Mouse (Mus musculus) forebrain, embryonic 13.5 days (tissue): ENCODE results near the gene Qars. TPM values are rescaled to one million over a fixed set of nuclear protein-coding genes. Genes with fewer than 3 reads are reported as not detected.
A peak's percentile ranks its signal among the peaks of the same experiment; 100 is the strongest.

ENCODE experiments used
- ATAC-seq: fragments of 200-750 bp; cut with Nextera tagmentation; 2 replicates; pipeline ENCODE4 v1.8.0; 2017
- H3K27ac ChIP-seq: fragments of 300-500 bp; sonication (generic); 2 replicates; pipeline ENCODE4 v1.5.1; 2015; ENCODE audit warnings: inconsistent platforms, mild to moderate bottlenecking, moderate library complexity
- H3K27me3 ChIP-seq: fragments of 300-500 bp; sonication (generic); 2 replicates; pipeline ENCODE4 v1.6.1; 2015; ENCODE audit warnings: mild to moderate bottlenecking, inconsistent platforms
- H3K36me3 ChIP-seq: fragments of 300-500 bp; sonication (generic); 2 replicates; pipeline ENCODE4 v1.6.1; 2015; ENCODE audit warnings: mild to moderate bottlenecking, inconsistent platforms; ENCODE audit not compliant: poor library complexity, severe bottlenecking
- H3K4me1 ChIP-seq: fragments of 300-500 bp; sonication (generic); 2 replicates; pipeline ENCODE4 v1.6.1; 2015; ENCODE audit warnings: inconsistent platforms
- H3K4me2 ChIP-seq: fragments of 300-500 bp; sonication (generic); 2 replicates; pipeline ENCODE4 v1.6.1; 2015; ENCODE audit warnings: inconsistent platforms, mild to moderate bottlenecking, moderate library complexity
- H3K4me3 ChIP-seq: fragments of 300-500 bp; sonication (generic); 2 replicates; pipeline ENCODE4 v1.5.1; 2015; ENCODE audit warnings: mild to moderate bottlenecking, inconsistent platforms
- H3K9ac ChIP-seq: fragments of 300-500 bp; sonication (generic); 2 replicates; pipeline ENCODE4 v1.6.1; 2015; ENCODE audit warnings: mild to moderate bottlenecking, inconsistent platforms
- H3K9me3 ChIP-seq: fragments of 300-500 bp; sonication (generic); replicated peaks from 2 replicates; pipeline ENCODE4 v1.6.1; 2016; ENCODE audit warnings: inconsistent platforms
- WGBS: fragments of 180-500 bp; shearing (Covaris S2); methylation state at CpG from one replicate; pipeline ENCODE4 v1.1.7; 2015; 5-methylcytosine and 5-hydroxymethylcytosine counted together
- polyA plus RNA-seq: library from polyadenylated mRNA; unstranded; fragments of >200 nt; fragmentation: Nextera tagmentation; extraction: Ambion mirVana; gene quantifications from 2 replicates; pipeline ENCODE4 v1.2.1, GENCODE M21; 2015

Gene Qars
- polyA plus RNA-seq, 1 experiment from 2014 or later = 80.4 TPM

DNA sequence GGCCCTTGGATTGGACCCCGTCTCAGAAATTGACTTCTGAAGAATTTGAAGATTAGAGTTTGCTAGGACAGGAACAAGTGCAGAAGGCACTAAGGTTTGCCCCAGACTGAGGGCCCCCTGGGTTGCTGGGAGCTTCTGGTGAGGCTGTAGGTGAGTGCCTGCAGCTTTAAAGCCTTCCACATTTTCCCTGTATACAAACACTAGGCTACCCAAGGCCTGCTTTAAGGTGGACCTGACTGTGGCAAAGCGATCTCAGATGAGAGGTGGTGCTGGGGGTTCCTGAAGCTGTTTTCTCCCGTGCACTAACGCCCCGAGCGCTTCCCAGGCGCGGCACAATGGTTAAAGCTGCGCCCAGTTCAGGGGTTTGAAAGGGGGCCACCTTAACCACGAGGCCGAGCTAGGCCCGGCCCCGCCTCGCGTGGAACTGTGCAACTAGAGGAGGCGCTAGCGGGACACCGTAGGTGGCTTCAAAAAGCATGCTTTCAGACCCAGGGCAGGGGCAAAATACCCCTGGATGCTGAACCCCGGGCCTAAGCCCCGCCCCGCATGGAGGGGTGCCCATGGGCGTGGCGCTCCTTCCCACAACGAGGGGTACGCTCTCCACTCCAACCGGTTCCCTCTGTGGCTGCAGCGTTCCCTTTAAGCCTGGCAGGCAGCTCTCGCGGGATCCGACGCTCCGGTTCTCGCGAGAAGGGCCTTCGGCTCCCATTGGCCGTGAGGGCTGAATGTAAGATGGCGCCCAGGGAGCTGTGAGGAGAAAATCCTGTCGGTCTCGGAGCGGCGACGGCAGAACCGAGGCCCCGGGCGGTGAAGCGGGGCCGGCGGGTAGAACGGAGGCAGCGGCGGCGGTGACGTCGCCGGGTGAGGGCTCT, 9.1 kb downstream of the Qars start, which contains the start of gene Qrich1:
Qrich1 (plus strand) TSS at position 427 of the 872 bp plus-strand sequence.
- peak within 1 kb of the TSS; percentile 93 for H3K9ac ChIP-seq
- H3K9me3 ChIP-seq = no peaks in the 10 kb centered on the region
- H3K27ac ChIP-seq = peak within 1 kb of the TSS; percentile 99
- H3K36me3 ChIP-seq = peaks cover 50% of the 10 kb centered on the region
- peak within 1 kb of the TSS; percentile 97 for H3K4me3 ChIP-seq
- H3K4me2 ChIP-seq = peak within 1 kb of the TSS; percentile 82
- peaks cover 34% of the 10 kb centered on the region for H3K4me1 ChIP-seq
- peak; percentile 98 for ATAC-seq
- WGBS = 1% methylated on average over 55 of the region's 55 CpGs
- H3K27me3 ChIP-seq = no peaks in the 10 kb centered on the region

DNA sequence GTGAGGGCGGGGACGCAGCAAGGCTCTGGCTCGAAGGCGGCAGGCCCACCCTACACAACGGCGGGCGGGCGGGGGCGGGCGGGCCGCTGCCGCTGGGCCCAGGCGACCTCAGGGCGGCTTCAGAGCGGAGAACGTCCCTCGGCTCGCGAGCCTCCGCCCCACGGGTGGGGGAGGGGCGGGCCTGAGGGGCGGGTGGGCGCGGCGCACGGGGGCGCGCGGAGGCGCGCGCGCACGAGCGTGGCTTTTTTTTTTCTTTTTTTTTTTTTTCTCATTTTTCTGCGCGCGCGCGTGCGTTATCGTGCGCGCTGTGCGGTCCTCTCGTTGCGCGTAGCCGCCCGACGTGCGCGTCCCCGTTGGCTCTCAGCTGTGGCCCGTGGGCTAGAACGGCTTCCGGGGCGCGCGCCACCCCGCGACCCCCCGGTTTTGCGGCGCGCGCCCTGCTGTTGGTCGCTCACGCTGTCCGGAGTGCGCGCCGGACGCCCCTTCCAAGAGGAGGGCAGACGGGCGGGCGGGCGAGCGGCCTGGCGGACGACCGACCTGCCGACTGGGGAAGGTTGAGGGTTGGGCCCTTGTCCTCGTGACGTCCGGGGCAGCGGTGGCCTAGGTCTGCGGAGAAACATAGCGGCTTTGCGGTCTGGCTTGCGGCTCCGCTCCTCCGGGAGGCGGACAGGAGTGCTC, 9.9 kb downstream of the Qars start:
- no peaks in the 10 kb centered on the region for H3K9me3 ChIP-seq
- H3K4me1 ChIP-seq = peaks cover 41% of the 10 kb centered on the region
- 0% methylated on average over 60 of the region's 95 CpGs for WGBS
- H3K27me3 ChIP-seq = no peaks in the 10 kb centered on the region
- peak overlapping the region; percentile 82 for H3K4me2 ChIP-seq
- H3K9ac ChIP-seq = peak overlapping the region; percentile 93
- peak overlapping the region; percentile 99 for H3K27ac ChIP-seq
- peak; percentile 82 for ATAC-seq
- peak overlapping the region; percentile 97 for H3K4me3 ChIP-seq
- H3K36me3 ChIP-seq = peaks cover 43% of the 10 kb centered on the region

DNA sequence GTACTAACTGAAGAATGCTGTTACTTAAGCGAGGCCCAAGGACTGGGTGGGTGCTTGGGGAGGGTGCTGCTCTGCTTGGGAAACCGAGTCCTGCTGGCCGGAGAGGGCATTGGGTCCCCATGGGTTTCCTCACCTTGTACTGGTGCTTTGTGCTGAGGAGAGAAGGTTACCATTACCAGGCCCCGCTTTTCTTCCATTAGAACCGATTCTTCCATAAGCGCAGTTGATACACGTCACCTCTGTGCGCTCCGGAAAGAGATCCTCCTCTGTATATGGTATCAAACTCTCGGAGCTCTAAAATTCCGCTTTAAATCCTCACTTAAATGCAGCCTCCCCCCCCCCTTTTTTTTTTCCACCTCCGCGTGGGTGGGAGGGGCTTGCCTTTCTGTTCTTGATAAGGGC, 10.4 kb downstream of the Qars start:
- Histone ChIP-seq H3K9me3 (no peaks in the 10 kb centered on the region), H3K27ac (peak overlapping the region; percentile 99), H3K9ac (peak overlapping the region; percentile 93), H3K4me2 (peak overlapping the region; percentile 82), H3K4me1 (peaks cover 41% of the 10 kb centered on the region), H3K27me3 (no peaks in the 10 kb centered on the region), H3K36me3 (peaks cover 37% of the 10 kb centered on the region), H3K4me3 (peak overlapping the region; percentile 97)
- no peak for ATAC-seq
- under 1% methylated on average over 13 of the region's 13 CpGs for WGBS

DNA sequence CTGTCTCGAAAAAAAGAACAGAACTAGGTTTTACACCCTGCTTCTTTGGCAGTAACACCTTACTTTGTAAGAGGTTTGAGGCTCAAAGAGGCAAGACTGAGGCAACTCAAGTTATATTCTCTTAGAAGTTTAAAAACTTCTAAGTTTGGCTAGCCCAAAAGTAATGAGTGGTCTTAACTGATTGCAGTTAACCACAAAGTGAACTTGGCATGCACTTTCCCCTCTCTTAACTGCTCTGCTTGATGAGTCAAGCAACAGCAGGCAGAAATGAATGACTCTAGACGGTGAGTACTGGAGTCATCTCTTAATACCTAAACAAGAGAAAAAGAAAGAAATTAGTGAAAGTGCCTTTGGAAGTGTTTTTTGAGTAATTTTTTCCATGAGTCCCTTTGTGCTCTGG, 14.1 kb downstream of the Qars start:
- no peak overlapping the region for H3K4me3 ChIP-seq
- 58% methylated on average over 2 of the region's 2 CpGs for WGBS
- peak overlapping the region; percentile 54; the same call in 1 of the 2 replicates for H3K27ac ChIP-seq
- H3K36me3 ChIP-seq = peaks cover 16% of the 10 kb centered on the region
- ATAC-seq = no peak
- H3K4me1 ChIP-seq = peaks cover 33% of the 10 kb centered on the region
- no peaks in the 10 kb centered on the region for H3K27me3 ChIP-seq
- H3K4me2 ChIP-seq = peak overlapping the region; percentile 18; the same call in 1 of the 2 replicates
- H3K9me3 ChIP-seq = no peaks in the 10 kb centered on the region
- H3K9ac ChIP-seq = no peak overlapping the region

DNA sequence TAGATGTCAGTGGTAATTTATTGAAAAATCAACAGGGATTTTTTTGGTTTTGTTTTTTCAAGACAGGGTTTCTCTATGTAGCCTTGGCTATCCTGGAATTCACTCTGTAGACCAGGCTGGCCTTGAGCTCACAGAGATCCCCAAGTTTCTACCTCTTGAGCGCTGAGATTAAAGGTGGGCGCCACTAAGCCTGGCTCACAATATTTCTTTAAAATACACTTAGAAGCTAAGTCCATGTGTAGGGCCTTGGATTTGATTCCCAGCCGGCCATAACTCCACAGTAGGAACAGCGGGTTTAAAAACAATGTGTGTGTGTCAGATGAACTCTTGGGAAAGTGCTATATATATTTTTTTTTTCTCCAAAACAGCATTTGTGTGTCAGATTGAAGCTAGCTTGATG, 15.8 kb downstream of the Qars start:
- no peak overlapping the region for H3K27ac ChIP-seq
- H3K27me3 ChIP-seq = no peaks in the 10 kb centered on the region
- WGBS = 98% methylated on average over 4 of the region's 4 CpGs
- peaks cover 18% of the 10 kb centered on the region for H3K36me3 ChIP-seq
- H3K9me3 ChIP-seq = no peaks in the 10 kb centered on the region
- H3K4me1 ChIP-seq = peaks cover 30% of the 10 kb centered on the region
- ATAC-seq = no peak
- no peak overlapping the region for H3K4me2 ChIP-seq
- no peak overlapping the region for H3K9ac ChIP-seq
- no peak overlapping the region for H3K4me3 ChIP-seq

DNA sequence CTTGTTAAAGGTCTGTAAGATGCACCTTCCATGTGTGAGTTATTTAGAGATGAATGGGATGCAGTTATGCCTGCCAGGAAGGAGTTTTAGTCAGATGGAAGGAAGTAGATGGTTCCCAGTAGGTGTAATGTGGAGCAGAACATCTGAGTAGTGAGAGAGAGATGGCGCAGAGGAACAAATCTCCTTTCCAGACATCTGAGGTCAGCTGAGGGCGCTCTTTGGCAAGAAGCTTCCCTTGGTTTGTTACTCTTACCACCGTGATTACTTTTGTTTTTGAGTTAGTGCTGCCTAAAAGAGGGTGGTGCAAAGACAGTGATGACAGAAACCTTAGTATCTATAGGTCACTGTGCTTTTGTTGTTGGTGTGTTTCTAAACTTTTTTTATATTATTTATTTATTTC, 17.9 kb downstream of the Qars start:
- WGBS = 87% methylated on average over 3 of the region's 3 CpGs
- no peaks in the 10 kb centered on the region for H3K9me3 ChIP-seq
- no peak overlapping the region for H3K9ac ChIP-seq
- no peak overlapping the region for H3K4me3 ChIP-seq
- peaks cover 30% of the 10 kb centered on the region for H3K36me3 ChIP-seq
- no peaks in the 10 kb centered on the region for H3K27me3 ChIP-seq
- no peak overlapping the region for H3K27ac ChIP-seq
- peaks cover 12% of the 10 kb centered on the region for H3K4me1 ChIP-seq
- ATAC-seq = no peak
- no peak overlapping the region for H3K4me2 ChIP-seq

DNA sequence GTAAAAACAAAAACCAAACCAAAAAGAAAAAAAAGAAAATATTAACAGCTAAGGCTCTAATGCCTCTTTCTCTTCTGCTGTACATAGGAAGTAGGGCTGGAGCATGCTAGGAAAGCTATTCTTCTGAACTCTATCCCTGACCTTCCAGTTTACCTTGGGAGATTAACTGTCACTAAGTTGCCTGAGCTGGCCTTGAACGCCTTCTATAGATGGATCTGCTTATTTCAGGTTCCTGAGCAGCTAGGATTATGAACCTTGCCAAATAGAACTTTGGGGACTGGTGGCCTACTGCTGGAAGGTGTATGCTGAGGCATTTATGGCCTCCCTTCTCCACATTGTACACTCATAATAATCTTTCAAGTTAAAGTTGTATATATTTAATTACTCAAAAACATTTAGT, 23.4 kb downstream of the Qars start:
- no peak for ATAC-seq
- Histone ChIP-seq H3K4me3 (no peak overlapping the region), H3K27ac (no peak overlapping the region), H3K9me3 (no peaks in the 10 kb centered on the region), H3K36me3 (peaks cover 76% of the 10 kb centered on the region), H3K27me3 (no peaks in the 10 kb centered on the region), H3K9ac (no peak overlapping the region), H3K4me2 (no peak overlapping the region), H3K4me1 (no peaks in the 10 kb centered on the region)
- 88% methylated on average over 1 of the region's 1 CpGs for WGBS

DNA sequence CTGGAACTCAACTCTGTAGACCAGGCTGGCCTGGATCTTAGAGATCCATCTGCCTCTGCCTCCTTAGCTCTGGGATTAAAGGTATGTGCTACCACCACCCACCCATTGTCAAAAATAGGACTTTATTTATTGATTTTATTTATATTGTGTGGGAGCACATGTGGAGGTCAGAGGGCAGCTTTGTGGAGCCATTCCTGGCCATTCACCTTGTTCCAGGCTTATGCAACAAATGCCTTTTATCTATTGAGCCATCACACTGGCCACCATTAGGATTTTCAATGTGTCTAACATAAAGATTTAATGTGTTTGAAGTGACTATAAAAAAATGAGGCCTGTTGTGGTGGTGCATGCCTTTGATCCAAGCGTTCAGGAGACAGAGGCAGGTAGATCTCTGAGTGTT, 24.0 kb downstream of the Qars start:
- Histone ChIP-seq H3K4me1 (no peaks in the 10 kb centered on the region), H3K27me3 (no peaks in the 10 kb centered on the region), H3K36me3 (peaks cover 82% of the 10 kb centered on the region), H3K4me3 (no peak overlapping the region), H3K9me3 (no peaks in the 10 kb centered on the region), H3K27ac (no peak overlapping the region), H3K9ac (no peak overlapping the region), H3K4me2 (no peak overlapping the region)
- ATAC-seq = no peak
- 98% methylated on average over 1 of the region's 1 CpGs for WGBS

DNA sequence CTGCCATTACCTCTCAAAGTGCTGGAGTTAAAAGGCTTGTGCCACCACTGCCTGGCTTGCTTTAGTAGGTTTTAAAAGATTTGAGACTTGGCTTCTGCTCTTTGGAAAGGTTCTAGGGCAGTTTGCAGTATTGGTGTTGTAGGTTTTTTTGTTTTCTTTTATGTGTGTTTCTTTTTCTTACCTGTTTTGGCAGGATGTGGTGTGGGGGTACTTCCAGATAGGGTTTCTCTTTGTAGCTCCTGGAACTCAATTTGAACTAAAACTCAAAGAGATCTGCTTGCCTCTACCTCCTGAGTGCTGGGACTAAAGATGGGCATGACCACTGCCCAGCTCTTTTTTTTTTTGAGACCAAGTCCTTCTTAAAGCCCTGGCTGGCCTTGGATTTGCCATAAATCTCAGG, 33.3 kb downstream of the Qars start:
- Histone ChIP-seq H3K4me1 (no peaks in the 10 kb centered on the region), H3K27ac (no peak overlapping the region), H3K4me2 (no peak overlapping the region), H3K9ac (no peak overlapping the region), H3K27me3 (no peaks in the 10 kb centered on the region), H3K36me3 (peaks cover 93% of the 10 kb centered on the region), H3K9me3 (no peaks in the 10 kb centered on the region), H3K4me3 (no peak overlapping the region)
- no peak for ATAC-seq

DNA sequence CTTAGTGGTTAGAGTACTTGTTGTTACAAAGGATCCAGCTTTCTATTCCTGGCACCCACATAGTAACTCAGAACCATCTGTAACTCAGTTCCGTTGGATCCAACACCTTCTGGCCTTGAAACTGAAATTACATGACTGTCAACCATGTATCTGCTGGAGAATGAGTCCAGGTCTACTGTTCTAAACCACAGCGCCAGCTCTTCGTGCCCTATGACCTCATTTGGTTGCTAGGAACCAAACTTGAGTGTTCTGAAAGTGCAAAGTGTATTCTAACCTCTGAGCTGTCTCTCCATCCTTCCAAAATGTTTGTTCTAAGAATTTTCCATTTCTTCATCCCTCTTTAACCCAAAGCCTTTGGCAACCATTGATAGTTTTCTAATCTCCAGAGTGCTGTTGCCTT, 38.5 kb downstream of the Qars start:
- H3K4me2 ChIP-seq = no peak overlapping the region
- no peaks in the 10 kb centered on the region for H3K27me3 ChIP-seq
- no peaks in the 10 kb centered on the region for H3K4me1 ChIP-seq
- H3K27ac ChIP-seq = no peak overlapping the region
- no peaks in the 10 kb centered on the region for H3K9me3 ChIP-seq
- WGBS = 97% methylated on average over 3 of the region's 3 CpGs
- ATAC-seq = no peak
- H3K36me3 ChIP-seq = peaks cover 94% of the 10 kb centered on the region
- H3K4me3 ChIP-seq = no peak overlapping the region
- H3K9ac ChIP-seq = no peak overlapping the region

DNA sequence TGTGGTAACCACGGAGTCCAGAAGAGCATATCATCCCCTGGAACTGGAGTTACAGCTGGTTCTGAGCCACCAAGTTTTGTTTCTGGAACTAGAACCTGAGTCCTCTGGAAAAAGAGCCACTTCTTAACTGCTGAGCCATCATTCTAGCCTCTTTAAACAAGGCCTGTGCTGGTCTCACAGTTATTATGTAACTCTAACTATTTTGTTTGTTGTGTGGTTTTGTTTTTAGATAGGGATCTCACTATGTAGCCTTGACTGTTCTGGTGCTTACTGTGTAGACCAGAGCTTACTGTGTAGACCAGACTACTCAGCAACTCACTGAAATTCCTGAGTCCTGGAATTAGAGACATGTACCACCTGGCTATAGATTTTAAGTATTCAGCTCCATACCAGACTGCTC, 39.4 kb downstream of the Qars start:
- Histone ChIP-seq H3K36me3 (peaks cover 92% of the 10 kb centered on the region), H3K4me2 (no peak overlapping the region), H3K9ac (no peak overlapping the region), H3K27ac (no peak overlapping the region), H3K4me1 (no peaks in the 10 kb centered on the region), H3K4me3 (no peak overlapping the region), H3K27me3 (no peaks in the 10 kb centered on the region), H3K9me3 (no peaks in the 10 kb centered on the region)
- 92% methylated on average over 1 of the region's 1 CpGs for WGBS
- ATAC-seq = no peak

DNA sequence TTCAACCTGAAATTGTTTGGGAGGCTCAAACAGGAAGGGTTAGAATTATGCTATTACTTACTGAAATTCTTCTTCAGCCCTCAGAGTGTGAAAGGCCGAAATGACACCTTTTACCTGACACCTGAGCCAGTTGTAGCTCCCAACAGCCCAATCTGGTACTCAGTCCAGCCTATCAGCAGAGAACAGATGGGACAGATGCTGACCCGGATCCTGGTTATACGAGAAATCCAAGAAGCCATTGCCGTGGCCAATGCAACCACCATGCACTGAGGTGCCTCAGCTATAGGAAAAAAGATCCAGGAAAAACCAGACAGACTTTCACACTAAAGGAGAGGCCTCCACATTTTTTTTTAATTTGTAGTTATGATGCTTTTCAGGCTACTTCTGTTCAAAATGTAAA, 51.7 kb downstream of the Qars start:
- 89% methylated on average over 4 of the region's 4 CpGs for WGBS
- Histone ChIP-seq H3K36me3 (peaks cover 82% of the 10 kb centered on the region), H3K9ac (no peak overlapping the region), H3K4me3 (no peak overlapping the region), H3K27me3 (no peaks in the 10 kb centered on the region), H3K4me2 (no peak overlapping the region), H3K4me1 (peaks cover 18% of the 10 kb centered on the region), H3K27ac (no peak overlapping the region), H3K9me3 (no peaks in the 10 kb centered on the region)
- no peak for ATAC-seq
